Mouse (Mus musculus): ENCODE results near the gene Amhr2.
A peak's percentile ranks its signal among the peaks of the same experiment; 100 is the strongest.

Gene Amhr2

DNA sequence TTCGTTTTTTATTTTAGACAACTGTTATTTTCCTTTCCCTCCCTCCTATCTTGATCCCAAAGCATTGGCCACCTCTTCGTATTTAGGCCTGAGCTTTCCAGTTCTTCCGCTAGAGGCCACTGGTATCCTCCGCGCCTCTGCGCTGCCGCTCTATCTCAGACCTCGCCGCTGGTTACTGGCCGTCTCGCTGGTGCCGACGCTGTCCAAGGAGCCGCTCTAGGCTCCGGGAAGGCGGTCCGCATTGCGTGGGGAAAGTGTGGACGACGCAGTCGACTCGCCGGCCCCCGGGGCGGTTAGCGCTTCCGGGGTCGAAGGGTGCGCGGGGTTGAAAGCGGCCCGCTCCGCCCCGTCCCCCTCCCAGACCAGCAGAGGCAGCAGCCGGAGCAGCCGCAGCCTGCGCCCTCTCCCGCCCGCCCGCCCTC is 25.0 kb downstream of the Amhr2 start, which contains the start of gene Pcbp2:
Gene Pcbp2 (plus strand): TSS at position 357 of the 422 bp plus-strand sequence.
- peak; percentile 98 for DNase-seq (ENCODE audit: inconsistent age in 2 of 2, low spot score in 1 of 2)

GRCm38 (mm10) chr15:102470605-102471294 is 25.6 kb downstream of the Amhr2 start:
- peak; percentile 86 to 95 for DNase-seq (ENCODE audit: inconsistent age in 2 of 2, low spot score in 1 of 2)

GRCm38 (mm10) chr15:102471295-102471645 is 26.1 kb downstream of the Amhr2 start:
- DNase-seq (ENCODE audit: inconsistent age in 2 of 2, low spot score in 1 of 2): no peak

GRCm38 (mm10) chr15:102471727-102472126 is 26.6 kb downstream of the Amhr2 start:
- no peak for DNase-seq (ENCODE audit: inconsistent age in 2 of 2, low spot score in 1 of 2)

- no peak for DNase-seq (ENCODE audit: inconsistent age in 2 of 2, low spot score in 1 of 2)
Measured at GRCm38 (mm10) chr15:102473246-102473645, 28.1 kb downstream of the Amhr2 start.

- DNase-seq (ENCODE audit: inconsistent age in 2 of 2, low spot score in 1 of 2): no peak
Measured at GRCm38 (mm10) chr15:102474520-102474919, 29.4 kb downstream of the Amhr2 start.

GRCm38 (mm10) chr15:102483136-102483535 is 38.0 kb downstream of the Amhr2 start:
- no peak for DNase-seq (ENCODE audit: inconsistent age in 2 of 2, low spot score in 1 of 2)

- DNase-seq (ENCODE audit: inconsistent age in 2 of 2, low spot score in 1 of 2): no peak
Measured at GRCm38 (mm10) chr15:102485853-102486252, 40.7 kb downstream of the Amhr2 start.

GRCm38 (mm10) chr15:102487664-102488063 is 42.5 kb downstream of the Amhr2 start:
- DNase-seq (ENCODE audit: inconsistent age in 2 of 2, low spot score in 1 of 2): no peak

DNA sequence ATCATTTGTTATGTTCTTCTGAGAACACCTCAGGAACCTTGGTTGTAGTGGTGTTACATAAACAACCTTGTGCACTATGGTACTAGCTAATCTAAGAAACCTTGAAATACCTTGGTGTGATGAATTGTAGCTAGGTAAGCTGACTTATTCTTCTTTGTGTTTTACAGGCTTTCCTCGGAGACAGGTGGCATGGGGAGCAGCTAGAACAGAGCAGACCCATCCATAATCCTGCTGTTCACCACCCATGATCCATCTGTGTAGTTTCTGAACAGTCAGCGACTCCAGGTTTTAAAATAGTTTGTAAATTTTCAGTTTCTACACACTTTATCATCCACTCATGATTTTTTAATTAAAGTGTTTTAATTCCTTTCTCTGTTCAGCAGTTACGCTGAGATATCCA is 53.2 kb downstream of the Amhr2 start:
- DNase-seq (ENCODE audit: inconsistent age in 2 of 2, low spot score in 1 of 2): peak in 1 of 2 experiments; percentile 44

GRCm38 (mm10) chr15:102499370-102499769 is 54.2 kb downstream of the Amhr2 start:
- no peak for DNase-seq (ENCODE audit: inconsistent age in 2 of 2, low spot score in 1 of 2)

GRCm38 (mm10) chr15:102499851-102500250 is 54.7 kb downstream of the Amhr2 start:
- no peak for DNase-seq (ENCODE audit: inconsistent age in 2 of 2, low spot score in 1 of 2)

GRCm38 (mm10) chr15:102500479-102500878 is 55.3 kb downstream of the Amhr2 start:
- no peak for DNase-seq (ENCODE audit: inconsistent age in 2 of 2, low spot score in 1 of 2)

DNA sequence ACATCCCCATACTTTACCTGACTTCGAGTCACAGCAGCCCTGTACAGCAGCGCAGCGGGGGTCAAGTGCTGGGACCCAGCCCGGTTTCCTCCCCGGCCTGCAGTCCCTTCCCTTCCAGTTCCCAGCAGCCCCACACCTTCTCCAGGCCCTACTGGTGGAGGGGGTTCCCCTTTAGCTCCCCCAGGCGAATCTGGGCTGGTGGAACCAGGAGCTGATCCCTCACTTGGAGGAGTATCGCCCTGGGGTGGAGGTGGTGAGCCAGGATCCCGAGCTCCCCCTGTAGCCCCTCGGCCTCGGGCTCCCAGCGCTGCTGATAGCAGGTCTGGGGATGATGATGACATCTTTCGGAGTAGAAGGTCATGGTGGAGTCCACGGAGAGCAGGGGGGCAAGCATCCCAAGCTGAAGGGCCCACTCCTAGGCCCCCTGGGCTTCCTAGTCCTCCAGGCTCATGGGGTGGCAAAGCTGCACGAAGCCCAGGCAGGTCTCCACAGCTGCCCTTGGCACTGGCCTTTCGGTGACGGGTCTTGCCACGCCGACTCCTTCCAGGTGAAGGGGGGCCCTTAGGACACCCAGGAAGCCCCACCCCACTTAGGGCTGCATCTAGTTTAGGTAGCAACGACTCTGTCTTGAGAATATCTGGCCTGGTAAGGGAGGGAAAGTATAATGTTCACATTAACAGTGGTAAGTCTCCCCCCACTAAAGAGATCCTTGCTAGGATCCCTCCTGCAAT is 56.1 kb downstream of the Amhr2 start:
- DNase-seq (ENCODE audit: inconsistent age in 2 of 2, low spot score in 1 of 2): no peak

DNA sequence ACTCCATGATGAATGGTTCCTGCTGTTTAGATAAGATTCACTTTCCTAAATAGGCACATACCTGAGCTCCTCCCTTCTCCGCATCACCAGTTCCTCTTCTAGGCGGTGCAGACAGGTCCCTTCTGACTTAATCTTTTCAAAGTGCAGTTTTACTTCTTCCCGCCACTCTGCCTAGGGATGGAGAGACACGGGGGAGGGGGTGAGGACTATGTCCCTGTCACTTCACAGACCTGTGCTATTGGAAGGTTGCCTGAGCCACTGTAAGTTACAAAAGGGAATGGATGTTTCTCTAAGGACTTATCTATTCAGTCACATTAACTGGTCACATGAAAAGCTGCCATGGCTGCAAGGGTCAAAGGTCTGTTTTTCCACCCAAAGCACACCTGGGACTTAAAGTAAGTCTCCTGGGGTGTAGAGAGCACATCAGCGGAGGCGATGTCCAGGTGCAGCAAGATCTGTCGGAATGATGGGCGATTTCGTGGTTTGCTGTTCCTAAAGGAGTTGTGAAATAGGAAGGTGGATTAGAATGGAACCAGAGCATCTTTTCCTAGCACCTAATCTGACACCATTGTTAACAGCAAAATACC is 57.2 kb downstream of the Amhr2 start:
- DNase-seq (ENCODE audit: inconsistent age in 2 of 2, low spot score in 1 of 2): peak in 1 of 2 experiments; percentile 37

GRCm38 (mm10) chr15:102503447-102503846 is 58.3 kb downstream of the Amhr2 start, which contains the start of gene Gm10337:
Gene Gm10337, plus strand, starts transcription at chr15:102503722.
- peak in 1 of 2 experiments; percentile 26 for DNase-seq (ENCODE audit: inconsistent age in 2 of 2, low spot score in 1 of 2)
